Mouse (Mus musculus) midbrain, embryonic 14.5 days (tissue): ENCODE measurements around the gene Uaca. TPM values are rescaled to one million over a fixed set of nuclear protein-coding genes. Genes with fewer than 3 reads are reported as not detected.

Experiments
- ATAC-seq: fragments of 200-750 bp; cut with Nextera tagmentation; 2 replicates; pipeline ENCODE4 v1.8.0; 2017; ENCODE audit warnings: moderate number of reproducible peaks, moderate library complexity; ENCODE audit not compliant: low FRiP score, low TSS enrichment
- DNase-seq: peaks from one replicate; pipeline ENCODE4 v3.0.0-alpha.2; 2015
- H3K27ac ChIP-seq: fragments of 300-500 bp; sonication (generic); replicated peaks from 2 replicates; pipeline ENCODE4 v1.5.1; 2014; ENCODE audit warnings: mild to moderate bottlenecking, low read depth, low read length, moderate library complexity
- H3K27me3 ChIP-seq: fragments of 300-500 bp; sonication (generic); 2 replicates; pipeline ENCODE4 v1.6.1; 2014; ENCODE audit warnings: low read length, control low read depth, mixed read lengths; ENCODE audit not compliant: control insufficient read depth, insufficient read depth
- H3K36me3 ChIP-seq: fragments of 300-500 bp; sonication (generic); 2 replicates; pipeline ENCODE4 v1.6.1; 2014; ENCODE audit warnings: low read length, control low read depth; ENCODE audit not compliant: control insufficient read depth, insufficient read depth
- H3K4me1 ChIP-seq: fragments of 300-500 bp; sonication (generic); 2 replicates; pipeline ENCODE4 v1.6.1; 2014; ENCODE audit warnings: mild to moderate bottlenecking, antibody characterized with exemption, low read length, control low read depth; ENCODE audit not compliant: control insufficient read depth, insufficient read depth
- H3K4me2 ChIP-seq: fragments of 300-500 bp; sonication (generic); 2 replicates; pipeline ENCODE4 v1.6.1; 2014; ENCODE audit warnings: mild to moderate bottlenecking, low read length, moderate library complexity
- H3K4me3 ChIP-seq: fragments of 300-500 bp; sonication (generic); replicated peaks from 2 replicates; pipeline ENCODE4 v1.5.1; 2014; ENCODE audit warnings: low read depth, low read length
- H3K9ac ChIP-seq: fragments of 300-500 bp; sonication (generic); replicated peaks from 2 replicates; pipeline ENCODE4 v1.6.1; 2014; ENCODE audit warnings: mild to moderate bottlenecking, low read length, moderate library complexity
- H3K9me3 ChIP-seq: fragments of 300-500 bp; sonication (generic); 2 replicates; pipeline ENCODE4 v1.6.1; 2016; ENCODE audit warnings: low read length, control low read depth, mixed read lengths; ENCODE audit not compliant: control insufficient read depth
- WGBS: fragments of 180-500 bp; shearing (Covaris S2); extraction: QIAGEN DNeasy Blood & Tissue Kit; methylation state at CpG from one replicate; pipeline ENCODE4 v1.1.7; 2014; 5-methylcytosine and 5-hydroxymethylcytosine counted together
- polyA plus RNA-seq: library from polyadenylated mRNA; unstranded; fragments of >200 nt; fragmentation: Nextera tagmentation; extraction: Ambion mirVana; gene quantifications from 2 replicates; pipeline ENCODE4 v1.2.1, GENCODE M21; 2014

Gene Uaca
- 5.3 and 13.8 TPM in 2 replicates for polyA plus RNA-seq

GRCm38 (mm10) chr9:60794210-60794840 is at the start of gene Uaca:
Gene Uaca (plus strand): TSS chr9:60794542.
- Histone ChIP-seq H3K27me3 (no peaks in the 10 kb centered on the region), H3K9ac (peak within 1 kb of the TSS; percentile 60), H3K36me3 (no peaks in the 10 kb centered on the region), H3K4me3 (peak within 1 kb of the TSS; percentile 62), H3K27ac (no peak within 1 kb of the TSS), H3K4me2 (peak within 1 kb of the TSS; percentile 99), H3K9me3 (no peaks in the 10 kb centered on the region), H3K4me1 (no peaks in the 10 kb centered on the region)
- ATAC-seq (peak; percentile 86), DNase-seq (peak; percentile 92)
- WGBS, result under 1% methylated on average over 45 of the region's 45 CpGs

- no peak for ATAC-seq
- 42% methylated on average over 4 of the region's 4 CpGs for WGBS
- no peak overlapping the region for H3K9ac ChIP-seq
- no peaks in the 10 kb centered on the region for H3K27me3 ChIP-seq
- no peak for DNase-seq
- no peaks in the 10 kb centered on the region for H3K9me3 ChIP-seq
- no peak overlapping the region for H3K4me3 ChIP-seq
- no peak overlapping the region for H3K27ac ChIP-seq
- no peaks in the 10 kb centered on the region for H3K4me1 ChIP-seq
- no peaks in the 10 kb centered on the region for H3K36me3 ChIP-seq
- no peak overlapping the region for H3K4me2 ChIP-seq
Measured at GRCm38 (mm10) chr9:60744971-60745370, 49.4 kb upstream of the Uaca start.

GRCm38 (mm10) chr9:60746561-60746960 is 47.8 kb upstream of the Uaca start:
- H3K27me3 ChIP-seq, result no peaks in the 10 kb centered on the region
- no peak overlapping the region for H3K4me2 ChIP-seq
- 59% methylated on average over 6 of the region's 6 CpGs for WGBS
- H3K4me3 ChIP-seq, result no peak overlapping the region
- no peak overlapping the region for H3K9ac ChIP-seq
- no peaks in the 10 kb centered on the region for H3K4me1 ChIP-seq
- H3K27ac ChIP-seq, result no peak overlapping the region
- no peaks in the 10 kb centered on the region for H3K9me3 ChIP-seq
- ATAC-seq, result no peak
- DNase-seq, result no peak
- H3K36me3 ChIP-seq, result no peaks in the 10 kb centered on the region

- no peak overlapping the region for H3K4me3 ChIP-seq
- 94% methylated on average over 5 of the region's 5 CpGs for WGBS
Measured at GRCm38 (mm10) chr9:60747672-60748071, 46.7 kb upstream of the Uaca start.

GRCm38 (mm10) chr9:60748191-60748590 is 46.2 kb upstream of the Uaca start:
- H3K27ac ChIP-seq, result no peak overlapping the region
- H3K9me3 ChIP-seq, result no peaks in the 10 kb centered on the region
- 75% methylated on average over 2 of the region's 2 CpGs for WGBS
- DNase-seq (no peak), ATAC-seq (no peak)
- H3K4me2 ChIP-seq, result no peak overlapping the region
- H3K36me3 ChIP-seq, result no peaks in the 10 kb centered on the region
- H3K9ac ChIP-seq, result no peak overlapping the region
- H3K4me3 ChIP-seq, result no peak overlapping the region
- H3K4me1 ChIP-seq, result no peaks in the 10 kb centered on the region
- H3K27me3 ChIP-seq, result no peaks in the 10 kb centered on the region

More at GRCm38 (mm10) chr9:60747672-60748071, 46.7 kb upstream of the Uaca start:
- no peak for ATAC-seq
- Histone ChIP-seq H3K27ac (no peak overlapping the region), H3K9me3 (no peaks in the 10 kb centered on the region), H3K9ac (no peak overlapping the region), H3K4me2 (no peak overlapping the region), H3K27me3 (no peaks in the 10 kb centered on the region), H3K36me3 (no peaks in the 10 kb centered on the region), H3K4me1 (no peaks in the 10 kb centered on the region)
- DNase-seq, result no peak

GRCm38 (mm10) chr9:60749105-60749504 is 45.2 kb upstream of the Uaca start:
- H3K4me3 ChIP-seq, result no peak overlapping the region
- no peak overlapping the region for H3K4me2 ChIP-seq
- DNase-seq (no peak), ATAC-seq (no peak)
- H3K9ac ChIP-seq, result no peak overlapping the region
- H3K27ac ChIP-seq, result no peak overlapping the region
- H3K27me3 ChIP-seq, result no peaks in the 10 kb centered on the region
- H3K36me3 ChIP-seq, result no peaks in the 10 kb centered on the region
- 87% methylated on average over 2 of the region's 2 CpGs for WGBS
- no peaks in the 10 kb centered on the region for H3K9me3 ChIP-seq
- H3K4me1 ChIP-seq, result no peaks in the 10 kb centered on the region

GRCm38 (mm10) chr9:60751098-60751497 is 43.2 kb upstream of the Uaca start:
- DNase-seq, result no peak
- no peak overlapping the region for H3K27ac ChIP-seq
- no peaks in the 10 kb centered on the region for H3K9me3 ChIP-seq
- no peaks in the 10 kb centered on the region for H3K27me3 ChIP-seq
- no peaks in the 10 kb centered on the region for H3K36me3 ChIP-seq
- H3K4me3 ChIP-seq, result no peak overlapping the region
- H3K4me2 ChIP-seq, result no peak overlapping the region
- ATAC-seq, result no peak
- no peak overlapping the region for H3K9ac ChIP-seq
- H3K4me1 ChIP-seq, result no peaks in the 10 kb centered on the region
- 90% methylated on average over 5 of the region's 5 CpGs for WGBS

- Histone ChIP-seq H3K36me3 (no peaks in the 10 kb centered on the region), H3K27ac (no peak overlapping the region), H3K9me3 (no peaks in the 10 kb centered on the region), H3K4me2 (no peak overlapping the region), H3K27me3 (no peaks in the 10 kb centered on the region), H3K4me1 (no peaks in the 10 kb centered on the region), H3K9ac (no peak overlapping the region), H3K4me3 (no peak overlapping the region)
- 76% methylated on average over 6 of the region's 6 CpGs for WGBS
- ATAC-seq, result no peak
- no peak for DNase-seq
Measured at GRCm38 (mm10) chr9:60751971-60752370, 42.4 kb upstream of the Uaca start.

GRCm38 (mm10) chr9:60752636-60753035 is 41.7 kb upstream of the Uaca start:
- ATAC-seq, result no peak
- Histone ChIP-seq H3K4me3 (no peak overlapping the region), H3K36me3 (no peaks in the 10 kb centered on the region), H3K27ac (no peak overlapping the region), H3K27me3 (no peaks in the 10 kb centered on the region), H3K9me3 (no peaks in the 10 kb centered on the region), H3K9ac (no peak overlapping the region), H3K4me2 (no peak overlapping the region), H3K4me1 (no peaks in the 10 kb centered on the region)
- no peak for DNase-seq
